Mouse (Mus musculus): ENCODE data around the gene Tctex1d4. TPM values are rescaled to one million over a fixed set of nuclear protein-coding genes. Genes with fewer than 3 reads are reported as not detected.
A peak's percentile ranks its signal among the peaks of the same experiment; 100 is the strongest.

Tctex1d4 gene
- total and polyA plus RNA-seq, 3 experiments, result 0.98 TPM; not detected in 2

- no peak overlapping the region for H3K4me2 ChIP-seq (ENCODE audit: insufficient read depth, low read depth, poor library complexity, severe bottlenecking)
These were observed 21.9 kb upstream of the Tctex1d4 start for GRCm38 (mm10) chr4:117104672-117105071.

GRCm38 (mm10) chr4:117105127-117105526 is 21.5 kb upstream of the Tctex1d4 start:
- H3K9me3 ChIP-seq (replicated peaks; ENCODE audit: low read length), result no peaks in the 10 kb centered on the region
- dilution Hi-C loops (cut with MboI; ENCODE audit: extremely low pct_ligation_motif_present, extremely low pct_unique_long_range_greater_than_20kb, low sequenced_read_pairs), result no loop called here
- no peaks in the 10 kb centered on the region for H3K27me3 ChIP-seq (replicated peaks)

More at GRCm38 (mm10) chr4:117104672-117105071, 21.9 kb upstream of the Tctex1d4 start:
- no peak overlapping the region for H3K9ac ChIP-seq (ENCODE audit: insufficient read depth, low read depth)
- in situ Hi-C loops (cut with MboI; ENCODE audit: low pct_ligation_motif_present, low pct_unique_long_range_greater_than_20kb, low sequenced_read_pairs) (loop anchor here (5.0 kb wide), 1 partner anchor 33 kb away; no protein-coding TSS in a partner anchor), dilution Hi-C loops (cut with MboI; ENCODE audit: extremely low pct_ligation_motif_present, extremely low pct_unique_long_range_greater_than_20kb, low sequenced_read_pairs) (no loop called here)
- no peak for DNase-seq (ENCODE audit: extremely low read depth)
- H3K27ac ChIP-seq (ENCODE audit: insufficient read depth, low read depth), result no peak overlapping the region
- H3K4me1 ChIP-seq (ENCODE audit: control insufficient read depth in 1 of 2, insufficient read depth in 2 of 2), result peaks cover 0 to 7% of the 10 kb centered on the region in 2 experiments; a peak in 2 of 4 replicates
- H3K36me3 ChIP-seq (replicated peaks in 1 of 2; ENCODE audit: control insufficient read depth in 1 of 2, insufficient read depth in 1 of 2, low read length in 1 of 2), result no peaks in the 10 kb centered on the region
- H3K4me3 ChIP-seq (replicated peaks in 1 of 3; ENCODE audit: low read depth in 2 of 3, low read length in 2 of 3, poor library complexity in 1 of 3), result no peak overlapping the region
- H3K27me3 ChIP-seq (replicated peaks), result no peaks in the 10 kb centered on the region
- H3K9me3 ChIP-seq (replicated peaks; ENCODE audit: low read length), result no peaks in the 10 kb centered on the region
- H3K79me2 ChIP-seq (replicated peaks; ENCODE audit: control insufficient read depth, extremely low read depth, insufficient read depth, poor library complexity, severe bottlenecking), result no peaks in the 10 kb centered on the region
- no peak for TF ChIP-seq UBTF (IDR thresholded peaks at IDR 0.05; ENCODE audit: low read depth, low read length)
- no peak for TF ChIP-seq JUN (IDR thresholded peaks at IDR 0.05; ENCODE audit: insufficient read depth, low read depth, low read length)
- TF ChIP-seq CHD1 (IDR thresholded peaks at IDR 0.05; ENCODE audit: low read depth, low read length), result no peak
- TF ChIP-seq SMC3 (IDR thresholded peaks at IDR 0.05; ENCODE audit: low read depth, low read length), result peak; percentile 66
- peak in 1 of 2 experiments; percentile 62; a peak in 2 of 4 replicates for TF ChIP-seq CTCF (conservative IDR thresholded peaks at IDR 0.05 in 1 of 2, IDR thresholded peaks at IDR 0.05 in 1 of 2; ENCODE audit: low read depth in 2 of 2, low read length in 2 of 2)
- peak; percentile 50 for TF ChIP-seq RAD21 (IDR thresholded peaks at IDR 0.05; ENCODE audit: low read depth, low read length)
- no peak for TF ChIP-seq ZMIZ1 (IDR thresholded peaks at IDR 0.05; ENCODE audit: low read depth, low read length)
- no peak for TF ChIP-seq KAT2A (IDR thresholded peaks at IDR 0.05; ENCODE audit: insufficient replicate concordance, low read length)
- TF ChIP-seq NELFE (IDR thresholded peaks at IDR 0.05; ENCODE audit: low read depth, low read length), result no peak
- TF ChIP-seq POLR2AphosphoS2 (IDR thresholded peaks at IDR 0.05; ENCODE audit: low read depth, low read length), result no peak

More at GRCm38 (mm10) chr4:117105127-117105526, 21.5 kb upstream of the Tctex1d4 start:
- Histone ChIP-seq H3K4me3 (replicated peaks in 1 of 3; ENCODE audit: low read depth in 2 of 3, low read length in 2 of 3, poor library complexity in 1 of 3) (no peak overlapping the region), H3K27ac (ENCODE audit: insufficient read depth, low read depth) (no peak overlapping the region), H3K79me2 (replicated peaks; ENCODE audit: control insufficient read depth, extremely low read depth, insufficient read depth, poor library complexity, severe bottlenecking) (no peaks in the 10 kb centered on the region), H3K36me3 (replicated peaks in 1 of 2; ENCODE audit: control insufficient read depth in 1 of 2, insufficient read depth in 1 of 2, low read length in 1 of 2) (no peaks in the 10 kb centered on the region), H3K9ac (ENCODE audit: insufficient read depth, low read depth) (no peak overlapping the region), H3K4me1 (ENCODE audit: control insufficient read depth in 1 of 2, insufficient read depth in 2 of 2) (peaks cover 0 to 9% of the 10 kb centered on the region in 2 experiments; a peak in 2 of 4 replicates), H3K4me2 (ENCODE audit: insufficient read depth, low read depth, poor library complexity, severe bottlenecking) (no peak overlapping the region)
- TF ChIP-seq NELFE (IDR thresholded peaks at IDR 0.05; ENCODE audit: low read depth, low read length) (no peak), MAFK (IDR thresholded peaks at IDR 0.05; ENCODE audit: insufficient replicate concordance, low read length) (no peak), SMC3 (IDR thresholded peaks at IDR 0.05; ENCODE audit: low read depth, low read length) (no peak), ZMIZ1 (IDR thresholded peaks at IDR 0.05; ENCODE audit: low read depth, low read length) (no peak), SIN3A (IDR thresholded peaks at IDR 0.05; ENCODE audit: low read length) (no peak), ETS1 (conservative IDR thresholded peaks at IDR 0.05; ENCODE audit: low read depth, low read length) (no peak), IRF4 (IDR thresholded peaks at IDR 0.05; ENCODE audit: low read depth, low read length) (no peak), UBTF (IDR thresholded peaks at IDR 0.05; ENCODE audit: low read depth, low read length) (no peak), POLR2AphosphoS2 (IDR thresholded peaks at IDR 0.05; ENCODE audit: low read depth, low read length) (no peak), MXI1 (IDR thresholded peaks at IDR 0.05; ENCODE audit: low read depth, low read length) (no peak), TBP (conservative IDR thresholded peaks at IDR 0.05; ENCODE audit: low read depth, low read length) (no peak), MEF2A (IDR thresholded peaks at IDR 0.05; ENCODE audit: borderline replicate concordance, low read depth, low read length) (no peak), EP300 (IDR thresholded peaks at IDR 0.05; ENCODE audit: low read length) (no peak), MAX (IDR thresholded peaks at IDR 0.05; ENCODE audit: low read length) (no peak)
- in situ Hi-C loops (cut with MboI; ENCODE audit: low pct_ligation_motif_present, low pct_unique_long_range_greater_than_20kb, low sequenced_read_pairs), result no loop called here
- DNase-seq (ENCODE audit: extremely low read depth), result no peak
